Mouse (Mus musculus) midbrain, embryonic 10.5 days (tissue): ENCODE measurements around the gene H2afv. TPM values are rescaled to one million over a fixed set of nuclear protein-coding genes. Genes with fewer than 3 reads are reported as not detected.

Experiments
- DNase-seq: peaks from one replicate; pipeline ENCODE4 v3.0.0-alpha.2; 2017; ENCODE audit warnings: low spot score
- H3K27ac ChIP-seq: fragments of 300-500 bp; sonication (generic); replicated peaks from 2 replicates; pipeline ENCODE4 v1.5.1; 2016; ENCODE audit warnings: mild to moderate bottlenecking
- H3K27me3 ChIP-seq: fragments of 300-500 bp; sonication (generic); 2 replicates; pipeline ENCODE4 v1.6.1; 2016; ENCODE audit warnings: low read depth, mild to moderate bottlenecking; ENCODE audit not compliant: poor library complexity, severe bottlenecking
- H3K36me3 ChIP-seq: fragments of 300-500 bp; sonication (generic); 2 replicates; pipeline ENCODE4 v1.6.1; 2016; ENCODE audit warnings: mild to moderate bottlenecking, moderate library complexity
- H3K4me1 ChIP-seq: fragments of 300-500 bp; sonication (generic); 2 replicates; pipeline ENCODE4 v1.6.1; 2016
- H3K4me3 ChIP-seq: fragments of 300-500 bp; sonication (generic); 2 replicates; pipeline ENCODE4 v1.5.1; 2016; ENCODE audit warnings: mild to moderate bottlenecking, moderate library complexity
- H3K9me3 ChIP-seq: fragments of 300-500 bp; sonication (generic); replicated peaks from 2 replicates; pipeline ENCODE4 v1.6.1; 2016; ENCODE audit warnings: mild to moderate bottlenecking
- WGBS: fragments of 180-500 bp; shearing (Covaris S2); methylation state at CpG from one replicate; pipeline ENCODE4 v1.1.7; 2016; 5-methylcytosine and 5-hydroxymethylcytosine counted together
- polyA plus RNA-seq: library from polyadenylated mRNA; unstranded; fragments of >200 nt; fragmentation: Nextera tagmentation; extraction: Ambion mirVana; gene quantifications from 2 replicates; pipeline ENCODE4 v1.2.1, GENCODE M21; 2016

H2afv gene
- polyA plus RNA-seq, 1 experiment from 2014 or later = 961 TPM

GRCm38 (mm10) chr11:6406251-6407161, 37.7 kb downstream of the H2afv start:
- 0 out of 2 replicates have a peak overlapping the region, but pooled peaks have one; percentile 13 for H3K27ac ChIP-seq
- WGBS = 49% methylated on average over 14 of the region's 14 CpGs
- H3K4me1 ChIP-seq = peaks cover 13% of the 10 kb centered on the region
- no peak overlapping the region for H3K4me3 ChIP-seq
- no peak for DNase-seq
- H3K27me3 ChIP-seq = no peaks in the 10 kb centered on the region
- H3K36me3 ChIP-seq = peaks cover 54% of the 10 kb centered on the region
- H3K9me3 ChIP-seq = no peaks in the 10 kb centered on the region

- 88% methylated on average over 4 of the region's 4 CpGs for WGBS
- Histone ChIP-seq H3K27ac (no peak overlapping the region), H3K4me3 (no peak overlapping the region), H3K27me3 (no peaks in the 10 kb centered on the region), H3K9me3 (no peaks in the 10 kb centered on the region), H3K4me1 (peaks cover 13% of the 10 kb centered on the region), H3K36me3 (peaks cover 62% of the 10 kb centered on the region)
- no peak for DNase-seq
Measured at GRCm38 (mm10) chr11:6405591-6406081, 38.6 kb downstream of the H2afv start.

DNA sequence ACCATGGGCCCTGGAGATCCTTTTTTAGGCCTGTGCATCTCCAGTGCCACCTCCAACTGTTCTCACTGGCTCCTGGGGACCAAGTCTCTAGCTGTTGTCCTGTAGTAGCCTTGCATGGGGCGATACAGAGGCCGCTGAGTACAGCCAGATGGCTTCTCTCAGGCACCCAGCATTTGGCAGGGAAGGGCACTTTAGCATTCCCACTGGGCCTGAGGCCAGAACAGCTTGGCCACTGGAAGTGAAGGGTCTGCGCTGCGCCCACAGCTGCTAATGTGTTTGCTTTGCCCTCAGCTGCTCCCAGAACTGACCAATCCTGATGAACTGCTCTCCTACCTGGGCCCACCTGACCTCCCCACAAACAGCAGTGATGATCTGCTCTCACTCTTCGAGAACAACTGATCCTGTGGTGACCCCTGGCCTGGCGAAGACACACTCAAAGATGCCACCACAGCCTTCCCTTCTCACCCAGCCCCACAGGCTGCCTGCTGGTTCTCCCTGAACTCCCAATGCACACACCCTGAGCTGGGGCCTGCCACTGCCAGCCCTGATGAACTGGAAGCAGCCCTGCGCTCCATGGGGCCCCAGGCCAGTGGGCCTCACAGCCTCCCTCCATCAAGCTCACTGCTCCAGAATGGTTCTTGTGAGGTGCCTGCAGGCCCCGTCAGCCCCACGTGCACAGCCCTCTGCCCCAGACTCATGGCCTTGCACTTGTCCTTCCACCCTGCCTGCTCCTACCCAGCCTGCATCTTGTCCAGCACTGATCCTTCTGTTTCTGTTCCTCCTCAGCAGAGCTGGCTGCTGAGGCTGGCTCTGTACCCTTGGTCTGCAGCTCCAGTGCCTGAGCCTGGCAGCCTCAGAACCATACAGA, 39.3 kb downstream of the H2afv start:
- Histone ChIP-seq H3K4me3 (no peak overlapping the region), H3K36me3 (peaks cover 69% of the 10 kb centered on the region), H3K27me3 (no peaks in the 10 kb centered on the region), H3K9me3 (no peaks in the 10 kb centered on the region), H3K4me1 (peaks cover 13% of the 10 kb centered on the region), H3K27ac (no peak overlapping the region)
- 90% methylated on average over 9 of the region's 9 CpGs for WGBS
- DNase-seq = no peak

DNA sequence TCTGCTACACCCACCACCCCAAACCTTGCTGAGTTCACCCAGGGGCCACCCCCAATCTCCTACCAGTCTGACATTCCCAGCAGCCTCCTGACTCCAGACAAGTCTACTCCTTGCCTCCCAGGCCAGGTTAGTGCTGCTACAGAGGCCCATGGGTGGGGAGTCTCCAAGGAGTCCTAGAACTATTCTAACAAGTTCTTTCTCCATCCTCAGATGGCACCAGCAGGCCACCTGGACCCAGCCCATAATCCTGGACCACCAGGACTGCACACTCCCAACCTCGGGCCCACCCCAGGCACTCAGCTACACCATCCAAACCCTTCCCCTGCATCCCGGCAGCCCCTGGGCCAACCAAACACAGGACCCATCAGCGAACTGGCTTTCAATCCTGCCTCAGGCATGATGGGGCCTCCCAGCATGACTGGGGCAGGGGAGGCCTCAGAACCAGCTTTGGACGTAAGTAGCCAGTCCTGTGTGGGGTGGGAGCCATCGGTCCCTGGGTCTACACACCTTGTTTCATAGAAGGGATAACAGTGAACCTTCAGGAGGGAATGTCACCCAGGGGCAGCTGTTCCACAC, 40.3 kb downstream of the H2afv start:
- Histone ChIP-seq H3K27me3 (no peaks in the 10 kb centered on the region), H3K4me1 (peaks cover 13% of the 10 kb centered on the region), H3K27ac (no peak overlapping the region), H3K4me3 (no peak overlapping the region), H3K36me3 (peaks cover 80% of the 10 kb centered on the region), H3K9me3 (no peaks in the 10 kb centered on the region)
- 95% methylated on average over 5 of the region's 5 CpGs for WGBS
- no peak for DNase-seq

- no peaks in the 10 kb centered on the region for H3K9me3 ChIP-seq
- no peak overlapping the region for H3K27ac ChIP-seq
- peak; percentile 57 for DNase-seq
- H3K27me3 ChIP-seq = no peaks in the 10 kb centered on the region
- WGBS = 88% methylated on average over 19 of the region's 19 CpGs
- H3K36me3 ChIP-seq = peaks cover 91% of the 10 kb centered on the region
- peaks cover 13% of the 10 kb centered on the region for H3K4me1 ChIP-seq
- no peak overlapping the region for H3K4me3 ChIP-seq
Measured at GRCm38 (mm10) chr11:6402515-6403510, 41.4 kb downstream of the H2afv start.

DNA sequence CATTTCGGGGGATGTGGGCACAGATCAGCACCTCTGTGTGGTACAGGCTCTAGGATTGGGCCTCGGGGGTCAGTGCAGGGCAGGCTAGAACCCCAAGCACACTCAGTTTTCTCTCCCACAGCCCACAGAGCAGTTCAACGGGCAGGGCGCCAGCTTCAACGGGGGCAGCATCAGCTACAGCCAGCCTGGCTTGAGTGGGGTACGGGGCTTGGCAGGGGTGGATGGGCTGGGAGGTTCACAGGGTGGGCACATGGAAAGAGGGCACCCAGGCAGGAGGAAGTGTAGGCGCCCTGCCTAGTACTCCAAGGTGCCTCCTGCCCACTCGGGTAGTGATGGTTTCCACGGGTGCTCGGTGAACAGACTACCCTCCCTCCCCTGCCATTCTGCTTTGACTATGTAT, 46.1 kb downstream of the H2afv start:
- no peak overlapping the region for H3K4me3 ChIP-seq
- WGBS = 96% methylated on average over 10 of the region's 10 CpGs
- H3K4me1 ChIP-seq = peaks cover 9% of the 10 kb centered on the region
- H3K36me3 ChIP-seq = peaks cover 95% of the 10 kb centered on the region
- no peak for DNase-seq
- no peaks in the 10 kb centered on the region for H3K27me3 ChIP-seq
- H3K9me3 ChIP-seq = no peaks in the 10 kb centered on the region
- no peak overlapping the region for H3K27ac ChIP-seq

DNA sequence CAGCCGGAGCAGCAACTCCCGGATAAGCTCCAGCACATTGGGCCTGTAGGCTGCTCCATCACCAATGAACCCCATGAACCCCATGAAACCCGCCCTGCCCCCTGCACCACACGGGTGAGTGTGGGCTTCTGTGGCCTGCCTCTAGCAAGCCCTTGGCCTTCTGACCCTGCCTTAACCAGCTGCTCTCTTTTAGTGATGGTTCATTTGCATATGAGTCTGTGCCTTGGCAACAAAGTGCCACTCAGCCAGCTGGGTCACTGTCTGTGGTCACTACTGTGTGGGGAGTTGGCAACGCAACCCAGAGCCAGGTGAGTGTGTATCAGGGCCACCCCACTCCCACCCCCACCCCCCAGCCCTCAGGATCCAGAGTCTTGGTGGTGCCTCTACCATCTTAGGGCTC, 48.7 kb downstream of the H2afv start:
- Histone ChIP-seq H3K4me1 (peaks cover 23% of the 10 kb centered on the region), H3K27ac (no peak overlapping the region), H3K27me3 (no peaks in the 10 kb centered on the region), H3K9me3 (no peaks in the 10 kb centered on the region), H3K36me3 (peaks cover 92% of the 10 kb centered on the region), H3K4me3 (no peak overlapping the region)
- DNase-seq = no peak
- 82% methylated on average over 5 of the region's 5 CpGs for WGBS

- H3K27ac ChIP-seq = no peak overlapping the region
- peaks cover 75% of the 10 kb centered on the region for H3K36me3 ChIP-seq
- 78% methylated on average over 1 of the region's 1 CpGs for WGBS
- no peak overlapping the region for H3K4me3 ChIP-seq
- DNase-seq = no peak
- H3K27me3 ChIP-seq = no peaks in the 10 kb centered on the region
- H3K4me1 ChIP-seq = peaks cover 36% of the 10 kb centered on the region
- no peaks in the 10 kb centered on the region for H3K9me3 ChIP-seq
Measured at GRCm38 (mm10) chr11:6393866-6394265, 50.4 kb downstream of the H2afv start.

DNA sequence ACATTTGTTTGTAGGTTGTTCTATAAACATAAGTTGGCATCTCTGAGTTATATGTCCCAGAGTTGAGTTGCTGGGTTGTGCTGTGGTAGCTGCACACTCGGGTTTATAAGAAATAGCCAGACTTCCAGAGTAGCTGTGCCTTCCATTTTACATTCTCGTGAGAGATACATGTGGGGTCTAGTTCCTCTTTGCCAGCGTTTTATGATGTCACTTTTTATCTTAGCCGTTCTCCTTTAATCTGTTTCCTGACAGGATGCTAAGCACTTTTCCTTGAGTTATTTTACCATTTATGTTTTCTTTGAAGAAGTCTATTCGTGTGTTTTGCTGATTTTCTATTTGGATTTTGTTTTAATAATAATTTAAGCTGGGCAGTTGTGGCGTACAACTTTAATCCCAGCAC, 51.4 kb downstream of the H2afv start:
- H3K36me3 ChIP-seq = peaks cover 65% of the 10 kb centered on the region
- H3K27ac ChIP-seq = no peak overlapping the region
- 91% methylated on average over 6 of the region's 6 CpGs for WGBS
- DNase-seq = no peak
- no peaks in the 10 kb centered on the region for H3K27me3 ChIP-seq
- H3K9me3 ChIP-seq = no peaks in the 10 kb centered on the region
- H3K4me1 ChIP-seq = peaks cover 39% of the 10 kb centered on the region
- H3K4me3 ChIP-seq = no peak overlapping the region

- Histone ChIP-seq H3K27me3 (no peaks in the 10 kb centered on the region), H3K36me3 (peaks cover 54% of the 10 kb centered on the region), H3K9me3 (no peaks in the 10 kb centered on the region), H3K27ac (no peak overlapping the region), H3K4me3 (no peak overlapping the region), H3K4me1 (peaks cover 39% of the 10 kb centered on the region)
- 89% methylated on average over 8 of the region's 8 CpGs for WGBS
- no peak for DNase-seq
Measured at GRCm38 (mm10) chr11:6391516-6392276, 52.5 kb downstream of the H2afv start.

DNA sequence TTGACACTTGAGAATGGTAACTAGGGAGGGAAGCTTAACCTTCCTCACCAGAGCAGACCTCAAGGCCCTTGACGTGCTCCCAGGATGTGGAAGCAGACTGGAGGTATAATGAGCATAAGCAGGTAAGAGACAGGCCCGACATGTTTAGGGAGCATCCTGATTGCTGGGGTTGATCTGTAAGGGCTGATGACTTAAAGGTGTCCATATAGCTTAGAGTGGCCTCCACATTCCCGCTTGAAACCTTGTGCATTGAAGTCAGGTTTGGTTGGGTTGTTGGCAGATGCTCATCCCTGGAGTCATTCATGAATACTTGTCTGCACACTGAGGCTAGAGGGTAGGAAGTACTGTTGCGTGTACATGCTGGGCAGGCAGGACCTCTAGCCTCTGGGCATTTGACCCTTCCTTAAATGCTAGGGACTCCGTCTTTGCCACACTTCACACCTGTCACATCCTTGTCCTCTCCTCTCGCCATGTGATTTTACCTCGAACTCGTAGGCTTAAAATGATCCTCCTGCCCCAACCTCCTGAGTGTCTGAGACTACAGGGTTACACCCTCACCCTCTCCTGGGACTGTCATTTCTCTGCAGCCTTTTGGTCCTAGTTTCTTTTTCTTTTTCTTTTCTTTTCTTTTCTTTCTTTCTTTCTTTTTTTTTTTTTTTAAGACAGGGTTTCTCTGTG, 53.7 kb downstream of the H2afv start:
- no peak for DNase-seq
- peaks cover 42% of the 10 kb centered on the region for H3K36me3 ChIP-seq
- WGBS = 90% methylated on average over 8 of the region's 8 CpGs
- peaks cover 37% of the 10 kb centered on the region for H3K4me1 ChIP-seq
- H3K27ac ChIP-seq = peak overlapping the region; percentile 95; the same call in 1 of the 2 replicates
- H3K9me3 ChIP-seq = no peaks in the 10 kb centered on the region
- H3K27me3 ChIP-seq = no peaks in the 10 kb centered on the region
- peak overlapping the region; percentile 96 for H3K4me3 ChIP-seq
